Mouse (Mus musculus) liver, adult 2 months (tissue): ENCODE results near the gene St8sia1. TPM values are rescaled to one million over a fixed set of nuclear protein-coding genes. Genes with fewer than 3 reads are reported as not detected.
A peak's percentile ranks its signal among the peaks of the same experiment; 100 is the strongest.

Experiments used
- DNase-seq: peaks from one replicate; pipeline ENCODE4 v3.0.0-alpha.2; 2011; ENCODE audit warnings: low read depth, low spot score; ENCODE audit errors: extremely low read depth
- H3K27ac ChIP-seq: fragments of 200-500 bp; replicated peaks from 2 replicates; pipeline ENCODE4 v1.5.1; 2012; ENCODE audit warnings: low read depth, mild to moderate bottlenecking, control low read depth, inconsistent platforms, low read length; ENCODE audit not compliant: insufficient read depth
- H3K27me3 ChIP-seq: fragments of 200-500 bp; 2 replicates; pipeline ENCODE4 v1.6.1; 2012; ENCODE audit warnings: mild to moderate bottlenecking, moderate library complexity, low read length, inconsistent platforms; ENCODE audit not compliant: control insufficient read depth, insufficient read depth
- H3K36me3 ChIP-seq: fragments of 200-500 bp; 2 replicates; pipeline ENCODE4 v1.6.1; 2012; ENCODE audit warnings: low read length, inconsistent platforms; ENCODE audit not compliant: control insufficient read depth, insufficient read depth
- H3K4me1 ChIP-seq: fragments of 200-500 bp; 2 replicates; pipeline ENCODE4 v1.6.1; 2011; ENCODE audit warnings: low read length; ENCODE audit not compliant: control insufficient read depth, insufficient read depth
- H3K4me3 ChIP-seq: fragments of 200-500 bp; 2 replicates; pipeline ENCODE4 v1.5.1; 2011; ENCODE audit warnings: low read depth, mild to moderate bottlenecking, control low read depth, low read length, moderate library complexity; ENCODE audit not compliant: insufficient read depth
- H3K79me2 ChIP-seq: fragments of 200-500 bp; 2 replicates; pipeline ENCODE4 v1.6.1; 2012; ENCODE audit warnings: inconsistent platforms, mild to moderate bottlenecking, low read length, moderate library complexity; ENCODE audit not compliant: control insufficient read depth, insufficient read depth
- H3K9ac ChIP-seq: fragments of 200-500 bp; 2 replicates; pipeline ENCODE4 v1.6.1; 2012; ENCODE audit warnings: low read depth, mild to moderate bottlenecking, control low read depth, inconsistent platforms, low read length
- CTCF ChIP-seq: fragments of 200-500 bp; IDR thresholded peaks from 2 replicates; pipeline ENCODE4 v1.5.1; 2011; ENCODE audit warnings: low read depth, low read length, control low read depth
- POLR2A ChIP-seq: fragments of 200-500 bp; IDR thresholded peaks from 2 replicates; pipeline ENCODE4 v1.6.1; 2011; ENCODE audit warnings: low read length, control low read depth; ENCODE audit not compliant: insufficient read depth; ENCODE audit errors: extremely low read depth
- WGBS: fragments of 180-500 bp; shearing (Covaris S2); methylation state at CpG from one replicate; pipeline ENCODE4 v1.1.7; 2018; 5-methylcytosine and 5-hydroxymethylcytosine counted together
- polyA plus RNA-seq: library from polyadenylated mRNA; depleted of rRNA; stranded (reverse); fragments of >200 nt; gene quantifications from 2 replicates; pipeline ENCODE4 v1.2.3, GENCODE M21; 2012
- total RNA-seq: library from RNA; depleted of rRNA; stranded (reverse); fragments of >200 nt; gene quantifications from 2 replicates; pipeline ENCODE4 v1.2.3, GENCODE M21; 2014

St8sia1 gene
- total and polyA plus RNA-seq, 2 experiments: under 0.01 to 0.01 TPM

GRCm38 (mm10) chr6:142910721-142911120, 53.5 kb downstream of the St8sia1 start:
- 97% methylated on average over 7 of the region's 7 CpGs for WGBS
- no peaks in the 10 kb centered on the region for H3K27me3 ChIP-seq
- no peak for TF ChIP-seq POLR2A
- no peak for TF ChIP-seq CTCF

GRCm38 (mm10) chr6:142909771-142910105, 54.5 kb downstream of the St8sia1 start:
- TF ChIP-seq POLR2A (no peak), CTCF (no peak)
- WGBS: 53% methylated on average over 3 of the region's 3 CpGs
- no peaks in the 10 kb centered on the region for H3K79me2 ChIP-seq
- H3K36me3 ChIP-seq: no peaks in the 10 kb centered on the region
- peak; percentile 67 for DNase-seq
- no peaks in the 10 kb centered on the region for H3K4me1 ChIP-seq
- no peak overlapping the region for H3K27ac ChIP-seq
- no peaks in the 10 kb centered on the region for H3K27me3 ChIP-seq
- no peak overlapping the region for H3K4me3 ChIP-seq
- no peak overlapping the region for H3K9ac ChIP-seq

More at GRCm38 (mm10) chr6:142910721-142911120, 53.5 kb downstream of the St8sia1 start:
- no peak overlapping the region for H3K27ac ChIP-seq
- no peak overlapping the region for H3K9ac ChIP-seq
- no peaks in the 10 kb centered on the region for H3K79me2 ChIP-seq
- H3K36me3 ChIP-seq: no peaks in the 10 kb centered on the region
- no peaks in the 10 kb centered on the region for H3K4me1 ChIP-seq
- no peak overlapping the region for H3K4me3 ChIP-seq
- no peak for DNase-seq

GRCm38 (mm10) chr6:142908911-142909770, 55.1 kb downstream of the St8sia1 start:
- Histone ChIP-seq H3K4me1 (no peaks in the 10 kb centered on the region), H3K9ac (no peak overlapping the region), H3K36me3 (no peaks in the 10 kb centered on the region), H3K27me3 (no peaks in the 10 kb centered on the region), H3K4me3 (no peak overlapping the region), H3K79me2 (no peaks in the 10 kb centered on the region), H3K27ac (no peak overlapping the region)
- WGBS: 80% methylated on average over 5 of the region's 5 CpGs
- DNase-seq: no peak
- TF ChIP-seq POLR2A (no peak), CTCF (no peak)

GRCm38 (mm10) chr6:142908412-142908811, 55.8 kb downstream of the St8sia1 start:
- 94% methylated on average over 3 of the region's 3 CpGs for WGBS
- Histone ChIP-seq H3K27me3 (no peaks in the 10 kb centered on the region), H3K27ac (no peak overlapping the region), H3K36me3 (no peaks in the 10 kb centered on the region), H3K4me1 (no peaks in the 10 kb centered on the region), H3K9ac (no peak overlapping the region), H3K4me3 (no peak overlapping the region), H3K79me2 (no peaks in the 10 kb centered on the region)
- DNase-seq: no peak
- no peak for TF ChIP-seq CTCF
- TF ChIP-seq POLR2A: no peak

- no peaks in the 10 kb centered on the region for H3K36me3 ChIP-seq
- H3K4me1 ChIP-seq: no peaks in the 10 kb centered on the region
- H3K4me3 ChIP-seq: no peak overlapping the region
- DNase-seq: peak; percentile 68
- no peaks in the 10 kb centered on the region for H3K79me2 ChIP-seq
- WGBS: 27% methylated on average over 3 of the region's 3 CpGs
- TF ChIP-seq CTCF (no peak), POLR2A (no peak)
- H3K9ac ChIP-seq: no peak overlapping the region
- no peaks in the 10 kb centered on the region for H3K27me3 ChIP-seq
- no peak overlapping the region for H3K27ac ChIP-seq
Observed at GRCm38 (mm10) chr6:142895371-142895770, 68.9 kb downstream of the St8sia1 start.

- WGBS: 94% methylated on average over 4 of the region's 4 CpGs
- Histone ChIP-seq H3K27ac (no peak overlapping the region), H3K79me2 (no peaks in the 10 kb centered on the region), H3K36me3 (no peaks in the 10 kb centered on the region), H3K9ac (no peak overlapping the region), H3K4me1 (no peaks in the 10 kb centered on the region), H3K4me3 (no peak overlapping the region), H3K27me3 (no peaks in the 10 kb centered on the region)
- no peak for DNase-seq
- TF ChIP-seq POLR2A (no peak), CTCF (no peak)
Observed at GRCm38 (mm10) chr6:142893716-142894115, 70.5 kb downstream of the St8sia1 start.
